Mouse (Mus musculus) adrenal gland, postnatal 10 days (tissue): ENCODE data around the gene Zfp341. TPM values are rescaled to one million over a fixed set of nuclear protein-coding genes. Genes with fewer than 3 reads are reported as not detected.
A peak's percentile ranks its signal among the peaks of the same experiment; 100 is the strongest.

Experiments
- DNase-seq: peaks from one replicate; pipeline ENCODE4 v3.0.0; 2021; ENCODE audit warnings: mixed read lengths
- total RNA-seq, 2 experiments: library from RNA; stranded (reverse); gene quantifications; 2 replicates each; pipeline ENCODE4 v1.2.3; 2021

Gene Zfp341
- total RNA-seq, 2 experiments from 2014 or later = 2.5 to 2.7 TPM

- peak; percentile 62 for DNase-seq
Observed at GRCm38 (mm10) chr2:154586405-154586804, 26.7 kb upstream of the Zfp341 start.

DNA sequence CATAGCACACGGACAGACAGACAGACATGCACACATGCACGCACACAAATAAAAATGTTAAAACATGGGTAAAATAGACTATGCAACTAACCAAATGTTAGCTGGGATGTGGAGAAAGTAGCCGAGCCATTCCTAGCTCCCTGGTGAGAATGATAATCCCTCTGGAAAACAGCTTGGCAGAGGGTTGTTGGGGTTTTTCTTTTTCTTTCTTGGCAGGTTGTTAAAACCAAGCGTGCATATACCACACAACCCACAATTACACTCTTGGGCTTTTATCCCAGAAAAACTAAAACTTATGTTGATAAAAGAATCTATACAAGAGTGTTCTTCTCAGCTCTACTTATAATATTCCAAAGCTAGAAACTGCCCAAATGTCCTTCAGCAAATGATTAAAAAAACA, 24.0 kb upstream of the Zfp341 start:
- DNase-seq = no peak

DNA sequence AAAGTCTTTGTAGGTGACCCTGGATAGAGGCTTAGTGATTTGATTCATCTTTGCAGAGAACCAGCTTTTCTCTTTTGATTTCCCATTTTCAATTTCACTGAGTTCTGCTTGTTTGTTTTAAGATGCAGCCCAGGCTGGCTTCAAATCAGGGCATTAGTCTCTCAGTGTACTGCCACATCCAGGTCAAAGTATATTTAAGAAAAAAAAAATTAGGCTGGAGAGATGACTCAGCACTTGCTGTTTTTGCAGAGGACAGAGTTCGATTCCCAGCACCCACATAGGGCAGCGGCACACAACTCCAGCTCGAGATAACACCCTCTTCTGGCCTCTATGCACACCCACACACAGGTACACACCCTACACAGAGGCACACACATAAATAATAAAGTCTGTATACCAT, 21.9 kb upstream of the Zfp341 start:
- no peak for DNase-seq

- DNase-seq = no peak
Observed at GRCm38 (mm10) chr2:154593025-154593424, 20.1 kb upstream of the Zfp341 start.

DNA sequence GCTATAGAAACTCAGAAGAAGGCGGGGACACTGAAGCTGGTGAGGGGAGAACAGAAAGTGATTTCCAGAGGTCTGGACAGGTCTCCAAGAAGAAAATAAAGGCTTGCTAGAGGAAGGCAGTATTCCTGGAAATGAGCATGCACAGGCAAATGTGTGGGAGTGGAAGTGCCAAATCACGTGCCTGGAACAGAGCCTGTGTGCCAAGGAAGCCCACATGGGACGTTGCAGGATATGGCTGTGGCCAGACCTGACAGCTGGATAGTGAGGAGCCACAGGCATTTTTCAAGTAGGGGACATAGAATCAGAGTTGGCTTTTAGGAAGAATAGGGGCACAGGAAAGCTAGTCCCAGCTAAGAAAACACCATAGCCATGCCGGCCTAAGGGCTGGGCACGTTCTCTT, 17.3 kb upstream of the Zfp341 start:
- DNase-seq = peak; percentile 67

DNA sequence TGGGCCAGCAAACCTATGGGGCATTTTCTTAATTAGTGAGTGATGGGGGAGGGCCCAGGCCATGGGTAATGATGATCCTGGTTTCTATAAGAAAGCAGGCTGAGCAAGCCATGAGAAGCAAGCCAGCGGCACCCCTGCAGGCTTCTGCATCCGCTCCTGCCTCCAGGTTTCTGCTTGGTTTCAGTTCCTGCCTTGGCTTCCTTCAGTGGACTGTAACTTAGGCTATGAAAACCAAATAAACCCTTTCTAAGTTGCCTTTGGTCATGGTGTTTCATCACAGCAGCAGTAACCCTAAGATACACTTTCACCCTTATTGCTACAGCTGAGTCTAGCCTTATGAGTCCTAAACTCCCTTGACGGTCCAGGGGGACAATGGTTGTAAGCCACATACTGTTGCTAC, 15.7 kb upstream of the Zfp341 start:
- no peak for DNase-seq

- DNase-seq = no peak
Observed at GRCm38 (mm10) chr2:154600586-154600985, 12.5 kb upstream of the Zfp341 start.

- no peak for DNase-seq
Observed at GRCm38 (mm10) chr2:154601324-154601723, 11.8 kb upstream of the Zfp341 start.

DNA sequence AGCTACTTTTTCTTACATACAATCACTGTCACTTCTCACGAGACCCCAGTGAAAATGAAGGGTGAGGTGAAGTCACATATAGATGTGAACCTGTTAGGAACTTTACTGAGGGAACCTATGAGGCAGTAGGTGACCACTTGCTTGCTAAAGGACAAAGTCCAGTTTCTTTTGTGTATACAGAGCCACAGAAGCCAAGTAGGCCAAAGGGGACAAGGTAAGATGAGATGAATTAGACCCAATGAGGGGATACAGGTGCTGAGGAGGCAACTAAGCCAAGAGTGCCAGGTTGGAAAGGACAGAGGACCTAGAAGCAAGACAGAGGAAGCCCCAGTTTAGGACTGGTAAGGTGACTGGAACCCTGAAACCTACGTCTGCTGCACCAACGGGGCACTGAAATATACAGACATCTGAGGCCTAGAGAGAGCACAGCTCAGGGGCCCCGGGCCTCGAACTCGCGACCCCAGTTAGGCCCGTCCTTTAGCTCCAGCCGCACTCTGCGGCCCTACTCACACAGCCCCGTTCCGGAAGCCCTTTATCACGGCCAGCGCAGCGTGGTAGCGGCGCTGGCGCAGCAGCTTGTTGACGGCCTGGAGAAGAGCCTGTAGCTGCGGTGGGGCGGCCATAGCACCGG, 10.0 kb upstream of the Zfp341 start:
- no peak for DNase-seq

- DNase-seq = peak; percentile 99
Observed at GRCm38 (mm10) chr2:154603638-154604153, 9.4 kb upstream of the Zfp341 start, which contains the start of gene Pxmp4. Gene Pxmp4 (minus strand): TSS chr2:154603708.

DNA sequence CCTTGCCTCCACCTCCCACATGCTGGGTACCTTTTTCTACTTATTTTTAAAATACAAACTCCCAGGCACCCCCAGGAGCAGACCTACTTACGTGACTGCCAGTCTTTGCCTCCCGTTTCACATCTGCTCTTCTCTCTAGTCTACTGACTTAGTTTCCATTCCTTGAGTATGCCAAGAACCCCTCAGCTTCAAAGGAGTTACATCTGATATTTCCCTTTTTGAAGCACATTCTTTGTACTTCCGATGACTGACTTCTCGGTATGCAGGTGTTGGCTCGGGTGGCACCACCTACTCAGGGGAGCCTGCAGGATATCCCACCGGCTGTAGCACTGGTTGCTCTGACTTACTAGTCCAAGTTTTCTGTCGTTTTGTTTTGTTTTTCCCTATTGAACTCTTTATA, 8.9 kb upstream of the Zfp341 start:
- DNase-seq = no peak

GRCm38 (mm10) chr2:154606965-154607364, 6.1 kb upstream of the Zfp341 start:
- no peak for DNase-seq

DNA sequence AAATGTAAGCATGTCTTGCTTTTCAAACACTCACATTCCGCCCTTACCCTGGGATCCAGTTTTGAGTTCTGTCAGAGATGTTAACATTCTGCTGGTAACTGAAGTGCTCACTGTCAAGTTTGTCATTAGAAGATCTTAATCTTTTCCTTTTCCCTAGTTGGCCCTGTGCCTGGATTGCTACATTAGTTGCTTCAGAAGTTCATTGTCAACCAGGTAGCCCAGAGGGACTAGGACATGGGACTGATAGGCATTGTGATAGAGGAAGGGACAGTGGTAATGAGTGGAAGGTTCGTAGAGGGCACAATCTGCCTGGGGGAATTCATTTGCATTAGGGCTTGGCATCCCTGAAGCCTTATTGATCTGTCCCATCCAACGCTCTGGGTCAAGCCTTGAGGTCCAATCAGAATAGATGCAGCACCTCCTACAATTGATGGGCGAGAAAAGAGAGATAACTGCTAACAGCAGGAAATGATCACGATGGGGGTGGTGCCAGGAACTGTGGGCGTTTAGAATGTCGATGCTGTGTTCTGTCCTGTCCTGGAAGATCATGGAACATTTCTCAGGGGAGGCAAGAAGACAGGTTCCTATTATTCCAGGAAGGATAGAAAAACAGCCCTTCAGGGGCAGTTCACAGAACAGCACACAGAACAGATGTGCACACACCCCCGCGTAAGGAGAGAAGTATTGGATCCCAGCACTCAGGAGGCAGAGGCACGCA, 3.9 kb upstream of the Zfp341 start:
- DNase-seq = no peak

GRCm38 (mm10) chr2:154614841-154615576, 1.9 kb downstream of the Zfp341 start:
- DNase-seq = no peak

GRCm38 (mm10) chr2:154615674-154616073, 2.6 kb downstream of the Zfp341 start:
- no peak for DNase-seq

GRCm38 (mm10) chr2:154617061-154617460, 4.0 kb downstream of the Zfp341 start:
- DNase-seq = no peak

- no peak for DNase-seq
Observed at GRCm38 (mm10) chr2:154621684-154622083, 8.6 kb downstream of the Zfp341 start.

- DNase-seq = no peak
Observed at GRCm38 (mm10) chr2:154624137-154624536, 11.0 kb downstream of the Zfp341 start.

- no peak for DNase-seq
Observed at GRCm38 (mm10) chr2:154630531-154630930, 17.4 kb downstream of the Zfp341 start.

GRCm38 (mm10) chr2:154632203-154632780, 19.2 kb downstream of the Zfp341 start:
- DNase-seq = no peak

GRCm38 (mm10) chr2:154633039-154633742, 20.1 kb downstream of the Zfp341 start:
- DNase-seq = no peak
